Mouse (Mus musculus) inflammation-experienced regulatory T-cells, adult 6 months (primary cell): ENCODE measurements around the gene Samd7. TPM values are rescaled to one million over a fixed set of nuclear protein-coding genes. Genes with fewer than 3 reads are reported as not detected.
"Not testable (repeated sequence)": the region's sequence is repeated elsewhere in the genome, so short reads cannot be mapped to it uniquely, and the experiment has no call there.

Source experiments
- ATAC-seq: one replicate; pipeline ENCODE4 v1.8.0; 2017
- polyA plus RNA-seq, 3 experiments: library from polyadenylated mRNA; unstranded; fragments of 100-300 nt; shearing (Covaris generic); gene quantifications; one replicate each; pipeline ENCODE4 v1.2.1; 2017

Gene Samd7
- polyA plus RNA-seq, result not detected

- no peak for ATAC-seq
Measured at GRCm38 (mm10) chr3:30746006-30746405, at the start of gene Samd7. Gene Samd7, plus strand, starts transcription at chr3:30746293.

GRCm38 (mm10) chr3:30696346-30696745, 49.7 kb upstream of the Samd7 start:
- ATAC-seq, result no peak

GRCm38 (mm10) chr3:30697891-30698290, 48.2 kb upstream of the Samd7 start:
- no peak for ATAC-seq

- not testable (repeated sequence) for ATAC-seq
Measured at GRCm38 (mm10) chr3:30699711-30700505, 46.2 kb upstream of the Samd7 start, which contains the start of gene Lrrc31. Gene Lrrc31, minus strand, starts transcription at chr3:30699843.

GRCm38 (mm10) chr3:30705977-30706376, 40.1 kb upstream of the Samd7 start:
- ATAC-seq, result no peak

GRCm38 (mm10) chr3:30706614-30707276, 39.3 kb upstream of the Samd7 start:
- no peak for ATAC-seq

GRCm38 (mm10) chr3:30710191-30710590, 35.9 kb upstream of the Samd7 start:
- no peak for ATAC-seq

- ATAC-seq, result no peak
Measured at GRCm38 (mm10) chr3:30713334-30713733, 32.8 kb upstream of the Samd7 start.

GRCm38 (mm10) chr3:30718649-30719048, 27.4 kb upstream of the Samd7 start:
- ATAC-seq, result no peak

- no peak for ATAC-seq
Measured at GRCm38 (mm10) chr3:30722036-30722435, 24.1 kb upstream of the Samd7 start.

GRCm38 (mm10) chr3:30722461-30722860, 23.6 kb upstream of the Samd7 start:
- ATAC-seq, result no peak

- no peak for ATAC-seq
Measured at GRCm38 (mm10) chr3:30723179-30723578, 22.9 kb upstream of the Samd7 start.

- no peak for ATAC-seq
Measured at GRCm38 (mm10) chr3:30724105-30724824, 21.8 kb upstream of the Samd7 start.

- no peak for ATAC-seq
Measured at GRCm38 (mm10) chr3:30724848-30725465, 21.1 kb upstream of the Samd7 start.

- ATAC-seq, result no peak
Measured at GRCm38 (mm10) chr3:30725514-30725913, 20.6 kb upstream of the Samd7 start.

GRCm38 (mm10) chr3:30727209-30727608, 18.9 kb upstream of the Samd7 start:
- no peak for ATAC-seq

GRCm38 (mm10) chr3:30729046-30729445, 17.0 kb upstream of the Samd7 start:
- ATAC-seq, result no peak

GRCm38 (mm10) chr3:30736809-30737208, 9.3 kb upstream of the Samd7 start:
- no peak for ATAC-seq

GRCm38 (mm10) chr3:30741306-30741705, 4.8 kb upstream of the Samd7 start:
- no peak for ATAC-seq

- ATAC-seq, result no peak
Measured at GRCm38 (mm10) chr3:30742891-30743290, 3.2 kb upstream of the Samd7 start.

GRCm38 (mm10) chr3:30748316-30748715, 2.2 kb downstream of the Samd7 start:
- ATAC-seq, result no peak

GRCm38 (mm10) chr3:30754696-30755095, 8.6 kb downstream of the Samd7 start:
- no peak for ATAC-seq

- peak; percentile 50 for ATAC-seq
Measured at GRCm38 (mm10) chr3:30764877-30765276, 18.8 kb downstream of the Samd7 start.
